In the genomic region with DNA sequence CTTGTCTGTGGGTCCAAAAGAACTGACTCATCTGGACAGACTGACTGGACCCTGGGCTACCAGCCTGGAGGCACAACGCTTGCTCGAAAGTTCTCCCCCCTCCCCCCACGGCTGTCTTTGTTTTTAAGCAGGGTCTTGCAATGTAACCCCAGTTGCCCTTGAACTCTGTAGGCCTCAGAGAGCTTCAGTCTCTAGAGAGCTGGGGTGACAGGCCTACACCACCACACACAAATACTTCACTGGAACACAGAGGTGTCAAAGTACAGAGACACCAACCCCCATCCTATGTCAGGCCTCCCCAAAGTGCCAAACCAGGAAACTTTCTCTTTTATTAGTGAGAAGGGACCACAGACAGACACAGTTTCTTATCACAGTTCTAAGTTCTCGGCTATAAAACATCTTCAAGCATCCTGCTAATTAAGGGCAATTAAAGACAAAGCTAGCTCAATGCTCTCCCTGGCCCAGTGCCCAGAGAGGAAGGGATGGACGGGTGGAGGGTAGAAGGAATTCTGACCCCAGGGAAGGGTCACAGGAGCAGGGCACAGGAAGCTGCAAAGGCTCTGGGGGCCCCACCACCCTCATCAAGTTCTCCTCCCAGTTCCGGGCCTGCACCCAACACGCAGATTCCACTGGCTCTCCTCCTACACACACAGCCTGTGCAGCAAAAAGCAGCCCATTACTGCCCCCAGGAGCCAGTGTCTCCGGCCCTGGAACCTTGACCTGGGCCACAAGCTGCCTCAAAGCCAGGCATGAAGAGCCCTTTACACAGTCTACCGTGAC, we compare ENCODE assay signal across 8 mouse cellular contexts. TPM values are rescaled to one million over a fixed set of nuclear protein-coding genes. Genes with fewer than 3 reads are reported as not detected.
DNase-seq lines count a peak whose midpoint lies in the region; ATAC-seq and TF ChIP-seq lines count a peak whose summit lies in the region.

No protein-coding gene starts in this region.

- H3K9me3 ChIP-seq in midbrain, embryonic 13.5 days, result no peaks in the 10 kb centered on the region

- TF ChIP-seq POLR2A in lung, adult 2 months (IDR thresholded peaks at IDR 0.05; ENCODE audit: borderline replicate concordance, extremely low read depth, low read depth, low read length), result no peak

- H3K4me3 ChIP-seq in lung, adult 2 months (replicated peaks; ENCODE audit: extremely low read depth, low read depth, low read length), result no peak overlapping the region
- H3K4me3 ChIP-seq in midbrain, embryonic 13.5 days (replicated peaks), result no peak overlapping the region

- peaks cover 25% of the 10 kb centered on the region for H3K4me1 ChIP-seq in lung, adult 2 months (ENCODE audit: control insufficient read depth, insufficient read depth, low read length)
- peaks cover 42% of the 10 kb centered on the region for H3K4me1 ChIP-seq in midbrain, embryonic 13.5 days (replicated peaks)

- 28% methylated on average over 9 of the region's 9 CpGs for WGBS in lung, adult 2 months
- WGBS in midbrain, embryonic 13.5 days, result 70% methylated on average over 9 of the region's 9 CpGs

- ATAC-seq in midbrain, embryonic 13.5 days, result no peak
- no peak for ATAC-seq in erythroid progenitor cell, adult 5-6 weeks (replicated peaks; ENCODE audit: low FRiP score, poor library complexity, severe bottlenecking)

- no peak overlapping the region for H3K4me2 ChIP-seq in midbrain, embryonic 13.5 days (replicated peaks)

- no peak overlapping the region for H3K9ac ChIP-seq in midbrain, embryonic 13.5 days (replicated peaks)

- H3K36me3 ChIP-seq in midbrain, embryonic 13.5 days, result peaks cover 36% of the 10 kb centered on the region

- no peaks in the 10 kb centered on the region for H3K27me3 ChIP-seq in midbrain, embryonic 13.5 days

- peak; percentile 47 for DNase-seq in ovary, adult 18-20 months (ENCODE audit: low spot score)
- DNase-seq in ovary, postnatal 10 days (ENCODE audit: low spot score), result no peak
- peak; percentile 72 for DNase-seq in gastrocnemius, postnatal 25 days
- peak; percentile 75 for DNase-seq in kidney, adult 18-20 months
- DNase-seq in lung, adult 2 months, result peak; percentile 40
- no peak for DNase-seq in thymus, postnatal 25 days

- no peak for TF ChIP-seq CTCF in lung, adult 2 months (IDR thresholded peaks at IDR 0.05; ENCODE audit: insufficient read depth, low read length)

- H3K27ac ChIP-seq in midbrain, embryonic 13.5 days, result no peak overlapping the region

RNA-seq across cellular contexts. Expression of a gene that starts 7.3 kb away (rescaled TPM):
- 1 to 10 TPM; 6.5 to 6.7 TPM for total RNA-seq in gastrocnemius, postnatal 25 days (2021)
- polyA plus RNA-seq in lung, adult 2 months (2012; rRNA removed), result 22.1 and 27.3 TPM in 2 replicates
- 14.3 and 17.2 TPM in 2 replicates for polyA plus RNA-seq in midbrain, embryonic 13.5 days (2015; fragmentation: Nextera tagmentation; extraction: Ambion mirVana)
- 21.3 and 31.9 TPM in 2 replicates for total RNA-seq in erythroid progenitor cell, adult 5-6 weeks (2015; ENCODE audit: low replicate concordance)
- 30.9 and 43.1 TPM in 2 replicates for total RNA-seq in erythroid progenitor cell, adult 5-6 weeks (2017; ENCODE audit: low replicate concordance)

RNA-seq across cellular contexts. Expression of a gene that starts 17.1 kb away (rescaled TPM):
- total RNA-seq in gastrocnemius, postnatal 25 days (2021), result not detected
- polyA plus RNA-seq in lung, adult 2 months (2012; rRNA removed), result 0.05 and 0.17 TPM in 2 replicates
- polyA plus RNA-seq in midbrain, embryonic 13.5 days (2015; fragmentation: Nextera tagmentation; extraction: Ambion mirVana), result not detected in 2 replicates
- total RNA-seq in erythroid progenitor cell, adult 5-6 weeks (2015; ENCODE audit: low replicate concordance), result not detected in 2 replicates
- not detected in 2 replicates for total RNA-seq in erythroid progenitor cell, adult 5-6 weeks (2017; ENCODE audit: low replicate concordance)

Comparison
In these comparisons a context has a peak if more than half of its experiments do, and no peak if none do; other contexts are left out.
1. DNase-seq: peak in ovary, adult 18-20 months (single experiment), gastrocnemius, postnatal 25 days (single experiment), kidney, adult 18-20 months (single experiment) and lung, adult 2 months (single experiment); none in ovary, postnatal 10 days (single experiment) and thymus, postnatal 25 days (single experiment).